Mouse (Mus musculus) heart, postnatal 4 days (tissue): ENCODE data around the gene Dop1b. TPM values are rescaled to one million over a fixed set of nuclear protein-coding genes. Genes with fewer than 3 reads are reported as not detected.

Experiments
- DNase-seq: peaks from one replicate; pipeline ENCODE4 v3.0.0; 2021
- total RNA-seq, 2 experiments: library from RNA; stranded (reverse); gene quantifications; 2 replicates each; pipeline ENCODE4 v1.2.3; 2021

Dop1b gene
- total RNA-seq, 2 experiments from 2014 or later = 15.0 to 18.3 TPM

- DNase-seq = peak; percentile 100
These were observed 120.1 kb downstream of the Dop1b start, which contains the start of gene Morc3 for GRCm38 (mm10) chr16:93831627-93832395. TSS of gene Morc3 (plus strand) at chr16:93832121.

GRCm38 (mm10) chr16:93832451-93833276, 121.0 kb downstream of the Dop1b start:
- DNase-seq = no peak

GRCm38 (mm10) chr16:93833551-93833950, 121.8 kb downstream of the Dop1b start:
- no peak for DNase-seq

GRCm38 (mm10) chr16:93834076-93834475, 122.4 kb downstream of the Dop1b start:
- DNase-seq = no peak

- no peak for DNase-seq
These were observed 127.3 kb downstream of the Dop1b start for GRCm38 (mm10) chr16:93839049-93839448.

DNA sequence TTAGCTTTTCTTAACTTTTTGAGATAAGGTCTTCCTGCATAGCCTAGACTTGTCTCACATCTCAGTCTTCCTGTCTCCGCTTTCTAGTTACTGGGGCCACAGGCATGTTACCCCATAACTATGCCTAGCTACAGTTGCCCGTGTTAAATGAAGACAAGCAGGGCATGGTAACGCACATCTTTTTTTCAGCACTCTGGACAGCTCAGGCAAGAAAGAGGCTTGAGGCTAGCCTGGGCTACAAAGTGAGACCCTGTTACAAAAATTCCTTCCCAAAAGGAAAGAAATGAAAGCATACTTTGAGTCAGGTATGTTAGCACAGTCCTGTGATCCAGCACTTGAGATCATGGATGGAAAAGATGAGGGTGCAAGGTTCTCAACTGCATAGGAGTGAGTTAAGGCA, 138.8 kb downstream of the Dop1b start:
- no peak for DNase-seq

DNA sequence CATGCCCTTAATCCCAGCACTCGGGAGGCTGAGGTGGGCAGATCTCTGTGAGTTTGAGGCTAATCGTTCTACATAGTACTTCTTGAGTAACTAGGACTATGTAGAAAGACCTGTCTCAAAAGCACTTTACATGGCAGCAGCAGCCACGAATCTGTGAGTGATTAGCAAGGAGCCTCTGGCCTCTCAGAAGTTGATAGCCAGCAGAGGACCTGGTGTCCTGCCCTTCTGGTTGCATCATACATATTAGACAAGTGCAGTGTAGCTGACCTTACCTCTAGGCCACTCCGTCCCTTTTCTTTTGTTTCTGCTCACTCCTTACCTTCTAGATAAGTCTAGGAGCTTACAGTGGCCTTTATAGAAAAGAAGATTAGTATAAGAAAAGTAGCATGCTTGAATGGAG, 148.3 kb downstream of the Dop1b start:
- no peak for DNase-seq

Other genes with a start within 250 kb of the Dop1b start
- 1 to 10 TPM; 2.0 to 2.3 TPM for gene Setd4, start 107.8 kb upstream of the Dop1b start, total RNA-seq
- gene Cbr1, start 106.1 kb upstream of the Dop1b start, total RNA-seq = 10 to 100 TPM; 25.9 to 26.2 TPM
- 1 to 10 TPM in 1 of 2 experiments, under 1 TPM in 1; 0.62 to 1.5 TPM for gene Gm5678, start 83.8 kb upstream of the Dop1b start, total RNA-seq
- 1 to 10 TPM; 2.2 to 2.5 TPM for gene Cbr3, start 28.7 kb upstream of the Dop1b start, total RNA-seq
- gene Morc3, start 120.2 kb downstream of the Dop1b start, total RNA-seq = 10 to 100 TPM; 23.7 to 26.5 TPM
- gene Chaf1b, start 172.0 kb downstream of the Dop1b start, total RNA-seq = 10 to 100 TPM; 22.8 to 25.2 TPM